In genomic region chr7:49908181-49908855, GRCm38 (mm10) we compare ENCODE assay signal across 15 mouse cellular contexts. TPM values are rescaled to one million over a fixed set of nuclear protein-coding genes. Genes with fewer than 3 reads are reported as not detected.
A peak's percentile ranks its signal among the peaks of the same experiment; 100 is the strongest.
DNase-seq lines count a peak whose midpoint lies in the region; ATAC-seq lines count a peak whose summit lies in the region.
"Had no signal": no experiment of that assay in that cellular context is flagged by ENCODE, and none has a peak within 500 bp of the region (broad histone marks: within the 10 kb centered on the region; RNA-seq: fewer than 3 reads in every experiment).

No protein-coding gene starts in this region.

- H3K4me1 ChIP-seq in forebrain, embryonic 12.5 days, result peaks cover 29% of the 10 kb centered on the region
- peaks cover 12% of the 10 kb centered on the region for H3K4me1 ChIP-seq in forebrain, embryonic 13.5 days
- peaks cover 30% of the 10 kb centered on the region for H3K4me1 ChIP-seq in hindbrain, embryonic 13.5 days (replicated peaks)
- H3K4me1 ChIP-seq in neural tube, embryonic 12.5 days, result 0 out of 2 replicates have a peak, but pooled peaks cover 3% of the 10 kb centered on the region

- H3K9me3 ChIP-seq in forebrain, embryonic 12.5 days, result no peaks in the 10 kb centered on the region
- H3K9me3 ChIP-seq in forebrain, embryonic 13.5 days (replicated peaks), result no peaks in the 10 kb centered on the region
- no peaks in the 10 kb centered on the region for H3K9me3 ChIP-seq in hindbrain, embryonic 13.5 days
- no peaks in the 10 kb centered on the region for H3K9me3 ChIP-seq in neural tube, embryonic 12.5 days

- H3K4me3 ChIP-seq in forebrain, embryonic 12.5 days (replicated peaks), result no peak overlapping the region
- H3K4me3 ChIP-seq in forebrain, embryonic 13.5 days, result no peak overlapping the region
- peak overlapping the region; percentile 51 for H3K4me3 ChIP-seq in hindbrain, embryonic 13.5 days
- H3K4me3 ChIP-seq in neural tube, embryonic 12.5 days, result peak overlapping the region; percentile 27

- H3K27ac ChIP-seq in forebrain, embryonic 12.5 days, result no peak overlapping the region
- H3K27ac ChIP-seq in forebrain, embryonic 13.5 days, result no peak overlapping the region
- H3K27ac ChIP-seq in hindbrain, embryonic 13.5 days, result peak overlapping the region; percentile 95
- H3K27ac ChIP-seq in neural tube, embryonic 12.5 days, result peak overlapping the region; percentile 51; the same call in 1 of the 2 replicates
- H3K27ac ChIP-seq: liver, embryonic 14.5 days had no signal

- DNase-seq in kidney, postnatal 36 days, result peak; percentile 62 to 70
- DNase-seq in right cerebral cortex, postnatal 4 days, result no peak
- no peak for DNase-seq in c-Kit-positive CD71-positive TER-119-positive erythroid progenitor cells, embryonic 14.5 days (ENCODE audit: low spot score)
- DNase-seq in layer of hippocampus, postnatal 14 days (ENCODE audit: low spot score in 2 of 2), result no peak
- DNase-seq: B cell, adult 2 months; cerebellum, adult 9-10 months had no signal

- WGBS in forebrain, embryonic 12.5 days, result under 1% methylated on average over 24 of the region's 24 CpGs
- under 1% methylated on average over 24 of the region's 24 CpGs for WGBS in forebrain, embryonic 13.5 days
- under 1% methylated on average over 24 of the region's 24 CpGs for WGBS in hindbrain, embryonic 13.5 days
- WGBS in neural tube, embryonic 12.5 days, result under 1% methylated on average over 24 of the region's 24 CpGs

- H3K4me2 ChIP-seq in forebrain, embryonic 12.5 days, result 0 out of 2 replicates have a peak overlapping the region, but pooled peaks have one; percentile 8
- H3K4me2 ChIP-seq in forebrain, embryonic 13.5 days, result no peak overlapping the region
- H3K4me2 ChIP-seq in hindbrain, embryonic 13.5 days, result peak overlapping the region; percentile 60
- H3K4me2 ChIP-seq in neural tube, embryonic 12.5 days (replicated peaks), result peak overlapping the region; percentile 48

- no peak for ATAC-seq in forebrain, embryonic 12.5 days (ENCODE audit: low FRiP score)
- ATAC-seq in forebrain, embryonic 13.5 days, result no peak
- peak; percentile 29; the same call in 1 of the 2 replicates for ATAC-seq in hindbrain, embryonic 13.5 days (ENCODE audit: low FRiP score)
- ATAC-seq in neural tube, embryonic 12.5 days (ENCODE audit: low FRiP score, low read depth), result peak; percentile 23; the same call in 1 of the 2 replicates

- H3K27me3 ChIP-seq in forebrain, embryonic 12.5 days, result peaks cover 98% of the 10 kb centered on the region
- H3K27me3 ChIP-seq in forebrain, embryonic 13.5 days, result peaks cover 100% of the 10 kb centered on the region
- peaks cover 94% of the 10 kb centered on the region for H3K27me3 ChIP-seq in hindbrain, embryonic 13.5 days
- peaks cover 93% of the 10 kb centered on the region for H3K27me3 ChIP-seq in neural tube, embryonic 12.5 days (replicated peaks)

- H3K36me3 ChIP-seq in forebrain, embryonic 12.5 days (replicated peaks), result no peaks in the 10 kb centered on the region
- H3K36me3 ChIP-seq in forebrain, embryonic 13.5 days (ENCODE audit: poor library complexity, severe bottlenecking), result no peaks in the 10 kb centered on the region
- H3K36me3 ChIP-seq in hindbrain, embryonic 13.5 days, result no peaks in the 10 kb centered on the region
- no peaks in the 10 kb centered on the region for H3K36me3 ChIP-seq in neural tube, embryonic 12.5 days

- H3K9ac ChIP-seq in forebrain, embryonic 12.5 days, result no peak overlapping the region
- H3K9ac ChIP-seq in forebrain, embryonic 13.5 days, result no peak overlapping the region
- H3K9ac ChIP-seq in hindbrain, embryonic 13.5 days, result peak overlapping the region; percentile 67
- peak overlapping the region; percentile 22 for H3K9ac ChIP-seq in neural tube, embryonic 12.5 days
- H3K9ac ChIP-seq: liver, embryonic 14.5 days had no signal

RNA-seq across cellular contexts. Expression of gene Slc6a5, which starts 1.6 kb away (rescaled TPM):
- not detected in 2 replicates for polyA plus RNA-seq in forebrain, embryonic 12.5 days (2016; fragmentation: Nextera tagmentation; extraction: Ambion mirVana)
- 0.08 TPM in 1 of 2 replicates, not detected in the other for polyA plus RNA-seq in forebrain, embryonic 13.5 days (2015; fragmentation: Nextera tagmentation; extraction: Ambion mirVana)
- 12.5 and 13.0 TPM in 2 replicates for polyA plus RNA-seq in hindbrain, embryonic 13.5 days (2015; fragmentation: Nextera tagmentation; extraction: Ambion mirVana)
- 13.5 and 14.5 TPM in 2 replicates for polyA plus RNA-seq in neural tube, embryonic 12.5 days (2016; fragmentation: Nextera tagmentation; extraction: Ambion mirVana)
- under 1 TPM; 0.12 to 0.14 TPM for total RNA-seq in layer of hippocampus, postnatal 14 days (2021)
- total RNA-seq: gastrocnemius, adult 8-10 months had no signal
- polyA plus RNA-seq: heart, postnatal 0 days; intestine, postnatal 0 days; spleen, adult 2 months had no signal

Comparison
In these comparisons a context has a peak if more than half of its experiments do, and no peak if none do; other contexts are left out.
1. ATAC-seq: peak in hindbrain, embryonic 13.5 days (single experiment) and neural tube, embryonic 12.5 days (single experiment); none in forebrain, embryonic 12.5 days (single experiment) and forebrain, embryonic 13.5 days (single experiment).
2. H3K27ac ChIP-seq: peak in hindbrain, embryonic 13.5 days (single experiment) and neural tube, embryonic 12.5 days (single experiment); none in forebrain, embryonic 12.5 days (single experiment) and forebrain, embryonic 13.5 days (single experiment).
3. H3K4me3 ChIP-seq: peak in hindbrain, embryonic 13.5 days (single experiment) and neural tube, embryonic 12.5 days (single experiment); none in forebrain, embryonic 12.5 days (single experiment) and forebrain, embryonic 13.5 days (single experiment).
4. H3K9ac ChIP-seq: peak in hindbrain, embryonic 13.5 days (single experiment) and neural tube, embryonic 12.5 days (single experiment); none in forebrain, embryonic 12.5 days (single experiment) and forebrain, embryonic 13.5 days (single experiment).
5. DNase-seq: peak in kidney, postnatal 36 days (2 of 2); none in right cerebral cortex, postnatal 4 days (single experiment), c-Kit-positive CD71-positive TER-119-positive erythroid progenitor cells, embryonic 14.5 days (single experiment) and layer of hippocampus, postnatal 14 days (0 of 2).
6. RNA of gene Slc6a5, which starts 1.6 kb away (polyA plus RNA-seq): 13.5 to 14.5 TPM in neural tube, embryonic 12.5 days and 12.5 to 13.0 TPM in hindbrain, embryonic 13.5 days; not detected in forebrain, embryonic 12.5 days and 0.08 TPM in forebrain, embryonic 13.5 days; every median in the first group is over 10 times any median in the second.